Mouse (Mus musculus) heart, embryonic 10.5 days (tissue): ENCODE measurements around the gene Hepacam2. TPM values are rescaled to one million over a fixed set of nuclear protein-coding genes. Genes with fewer than 3 reads are reported as not detected.

Source experiments
- DNase-seq: peaks from one replicate; pipeline ENCODE4 v3.0.0-alpha.2; 2017; ENCODE audit warnings: low spot score
- H3K27ac ChIP-seq: fragments of 300-500 bp; sonication (generic); 2 replicates; pipeline ENCODE4 v1.5.1; 2016; ENCODE audit warnings: mild to moderate bottlenecking
- H3K27me3 ChIP-seq: fragments of 300-500 bp; sonication (generic); 2 replicates; pipeline ENCODE4 v1.6.1; 2016; ENCODE audit warnings: mild to moderate bottlenecking; ENCODE audit not compliant: poor library complexity, insufficient read depth, severe bottlenecking
- H3K36me3 ChIP-seq: fragments of 300-500 bp; sonication (generic); 2 replicates; pipeline ENCODE4 v1.6.1; 2016; ENCODE audit warnings: mild to moderate bottlenecking, moderate library complexity
- H3K4me1 ChIP-seq: fragments of 300-500 bp; sonication (generic); 2 replicates; pipeline ENCODE4 v1.6.1; 2016; ENCODE audit warnings: mild to moderate bottlenecking
- H3K4me3 ChIP-seq: fragments of 300-500 bp; sonication (generic); 2 replicates; pipeline ENCODE4 v1.5.1; 2016; ENCODE audit warnings: mild to moderate bottlenecking, moderate library complexity
- H3K9me3 ChIP-seq: fragments of 300-500 bp; sonication (generic); 2 replicates; pipeline ENCODE4 v1.6.1; 2016; ENCODE audit warnings: mild to moderate bottlenecking, moderate library complexity
- WGBS: fragments of 180-500 bp; shearing (Covaris S2); methylation state at CpG from one replicate; pipeline ENCODE4 v1.1.7; 2016; 5-methylcytosine and 5-hydroxymethylcytosine counted together
- polyA plus RNA-seq: library from polyadenylated mRNA; unstranded; fragments of >200 nt; fragmentation: Nextera tagmentation; extraction: Ambion mirVana; gene quantifications from 2 replicates; pipeline ENCODE4 v1.2.1, GENCODE M21; 2016

Gene Hepacam2
- polyA plus RNA-seq, 1 experiment from 2014 or later: 0.13 TPM

DNA sequence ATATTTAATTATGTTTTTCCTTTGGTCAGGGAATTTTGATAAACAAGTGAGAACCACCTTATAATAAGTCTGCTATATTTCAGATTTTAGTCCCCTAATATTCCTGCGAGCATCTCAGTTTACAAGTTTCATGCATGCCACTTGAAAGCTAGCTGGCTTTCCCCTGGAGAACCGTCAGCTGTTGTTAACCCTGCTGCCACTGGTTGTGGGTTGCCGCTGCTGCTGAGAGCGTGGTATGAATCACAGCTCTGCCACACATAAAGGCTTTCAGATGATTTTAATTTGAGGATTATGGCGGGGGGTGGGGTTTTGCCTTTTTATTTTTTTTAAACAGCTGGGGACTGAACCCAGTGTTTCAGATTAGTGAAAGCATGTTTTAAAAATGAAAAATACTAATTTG is 7.2 kb upstream of the Hepacam2 start:
- H3K4me3 ChIP-seq: no peak overlapping the region
- no peaks in the 10 kb centered on the region for H3K27me3 ChIP-seq
- DNase-seq: no peak
- H3K4me1 ChIP-seq: no peaks in the 10 kb centered on the region
- WGBS: 90% methylated on average over 5 of the region's 5 CpGs
- no peaks in the 10 kb centered on the region for H3K9me3 ChIP-seq
- H3K27ac ChIP-seq: no peak overlapping the region
- H3K36me3 ChIP-seq: 0 out of 2 replicates have a peak, but pooled peaks cover 2% of the 10 kb centered on the region

DNA sequence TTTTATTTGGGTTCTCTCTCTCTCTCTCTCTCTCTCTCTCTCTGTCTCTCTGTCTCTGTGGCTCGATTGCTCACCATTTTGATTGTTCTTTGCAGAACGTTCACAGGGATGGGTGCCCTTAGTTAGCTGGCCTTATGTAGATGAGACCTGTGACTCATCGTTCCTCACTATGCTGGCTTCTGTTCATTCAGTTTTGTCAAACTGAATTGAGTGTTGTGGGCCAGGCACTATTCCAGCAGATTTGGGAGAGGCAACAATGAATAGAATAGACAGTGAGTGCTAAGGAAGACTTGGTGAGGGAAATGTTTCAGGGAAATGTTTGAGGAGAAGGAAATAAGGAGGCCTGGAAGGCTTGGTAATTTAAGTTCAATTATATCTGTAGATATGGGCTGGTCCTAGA is 2.2 kb upstream of the Hepacam2 start:
- WGBS: 93% methylated on average over 3 of the region's 3 CpGs

DNA sequence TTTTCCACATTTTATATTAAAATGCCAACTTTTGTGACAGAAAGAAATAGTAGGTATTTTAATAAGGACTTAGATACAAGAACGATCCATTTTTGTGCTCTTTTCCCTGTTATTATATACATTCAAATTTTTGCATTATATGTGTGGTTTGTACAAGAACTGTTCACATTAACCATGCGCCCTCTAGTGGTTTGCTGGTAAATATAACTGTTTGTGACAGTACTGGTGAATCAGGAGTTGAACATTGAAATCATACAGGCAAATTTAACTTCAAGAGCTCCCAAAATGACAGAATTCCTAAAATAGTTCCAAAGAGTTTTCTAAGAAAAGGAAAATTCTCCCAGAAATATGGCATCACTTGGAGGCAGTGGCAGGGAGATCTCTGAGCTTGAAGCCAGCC is 1.9 kb downstream of the Hepacam2 start:
- Histone ChIP-seq H3K27me3 (no peaks in the 10 kb centered on the region), H3K9me3 (no peaks in the 10 kb centered on the region), H3K27ac (no peak overlapping the region), H3K4me1 (no peaks in the 10 kb centered on the region; the same call in 1 of the 2 replicates), H3K36me3 (no peaks in the 10 kb centered on the region), H3K4me3 (no peak overlapping the region)
- DNase-seq: no peak
- WGBS: 7% methylated on average over 2 of the region's 2 CpGs

More for the DNA sequence above, 2.2 kb upstream of the Hepacam2 start:
- no peaks in the 10 kb centered on the region; the same call in 1 of the 2 replicates for H3K4me1 ChIP-seq
- 0 out of 2 replicates have a peak, but pooled peaks cover under 1% of the 10 kb centered on the region for H3K36me3 ChIP-seq
- no peaks in the 10 kb centered on the region for H3K27me3 ChIP-seq
- H3K27ac ChIP-seq: no peak overlapping the region
- DNase-seq: no peak
- no peak overlapping the region for H3K4me3 ChIP-seq
- H3K9me3 ChIP-seq: no peaks in the 10 kb centered on the region

DNA sequence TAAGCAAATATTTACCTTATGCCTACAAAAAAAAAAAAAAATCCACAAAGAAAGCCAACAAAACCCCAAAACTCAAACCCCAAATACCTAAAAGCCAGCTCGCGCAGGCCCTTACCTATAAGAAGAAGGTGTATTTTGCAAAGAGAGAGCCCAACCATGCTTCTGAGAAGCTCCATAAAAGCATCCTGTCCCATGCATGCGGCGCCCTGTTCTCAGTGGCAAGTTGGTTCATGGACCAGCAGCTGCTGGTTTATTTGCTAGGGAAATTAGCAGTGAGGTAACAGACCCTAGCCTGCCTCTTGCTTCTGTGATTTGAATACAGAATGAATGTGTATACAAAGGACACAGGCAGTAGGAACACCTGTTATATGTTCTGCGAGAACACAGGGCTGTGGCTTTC is 3.8 kb downstream of the Hepacam2 start:
- Histone ChIP-seq H3K4me3 (no peak overlapping the region), H3K9me3 (no peaks in the 10 kb centered on the region), H3K36me3 (no peaks in the 10 kb centered on the region), H3K4me1 (no peaks in the 10 kb centered on the region; the same call in 1 of the 2 replicates), H3K27me3 (no peaks in the 10 kb centered on the region), H3K27ac (no peak overlapping the region)
- WGBS: 77% methylated on average over 5 of the region's 5 CpGs
- no peak for DNase-seq

DNA sequence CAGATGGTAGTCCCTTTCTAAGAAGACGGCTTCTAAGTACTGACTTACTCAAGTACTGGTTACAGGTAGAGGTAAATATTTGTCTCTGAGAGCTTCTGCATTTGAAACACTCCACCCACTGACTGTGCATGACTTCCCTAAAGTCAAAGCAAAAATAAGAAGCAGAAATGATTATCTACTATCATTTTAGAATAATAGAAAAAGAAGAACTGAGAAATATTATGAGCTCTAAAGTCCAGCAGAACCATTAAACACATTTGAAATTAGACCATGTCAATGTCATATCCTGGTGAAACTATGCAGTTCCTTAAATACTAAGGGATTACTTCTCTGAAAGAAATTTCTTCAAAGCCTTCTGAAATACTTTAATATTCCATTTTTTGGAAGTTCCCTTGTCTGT is 10.7 kb downstream of the Hepacam2 start:
- 86% methylated on average over 1 of the region's 1 CpGs for WGBS
- H3K9me3 ChIP-seq: no peaks in the 10 kb centered on the region
- H3K4me1 ChIP-seq: no peaks in the 10 kb centered on the region
- H3K4me3 ChIP-seq: no peak overlapping the region
- no peaks in the 10 kb centered on the region for H3K27me3 ChIP-seq
- H3K27ac ChIP-seq: no peak overlapping the region
- no peaks in the 10 kb centered on the region for H3K36me3 ChIP-seq
- no peak for DNase-seq

DNA sequence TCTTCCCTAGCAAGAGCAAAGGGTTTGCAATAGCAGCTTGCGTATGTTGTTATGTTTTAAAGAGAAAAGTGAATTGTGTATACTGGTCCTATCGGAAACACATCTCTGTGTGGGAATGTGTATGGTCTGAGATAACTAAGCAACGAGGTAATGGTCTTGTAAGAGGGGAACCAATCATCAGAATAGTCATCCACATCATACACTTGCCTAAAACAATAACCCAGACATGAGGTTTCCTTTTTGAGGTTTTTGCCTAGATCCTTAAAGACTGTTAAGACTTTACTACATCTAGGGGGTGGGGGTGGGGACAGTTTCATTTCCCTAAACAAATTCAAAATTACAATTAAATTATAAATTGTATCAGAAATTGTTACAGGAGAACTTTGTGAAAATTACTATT is 13.0 kb downstream of the Hepacam2 start:
- Histone ChIP-seq H3K4me3 (no peak overlapping the region), H3K27ac (no peak overlapping the region), H3K27me3 (no peaks in the 10 kb centered on the region), H3K9me3 (no peaks in the 10 kb centered on the region), H3K4me1 (no peaks in the 10 kb centered on the region), H3K36me3 (no peaks in the 10 kb centered on the region)
- DNase-seq: no peak
- 78% methylated on average over 3 of the region's 3 CpGs for WGBS

DNA sequence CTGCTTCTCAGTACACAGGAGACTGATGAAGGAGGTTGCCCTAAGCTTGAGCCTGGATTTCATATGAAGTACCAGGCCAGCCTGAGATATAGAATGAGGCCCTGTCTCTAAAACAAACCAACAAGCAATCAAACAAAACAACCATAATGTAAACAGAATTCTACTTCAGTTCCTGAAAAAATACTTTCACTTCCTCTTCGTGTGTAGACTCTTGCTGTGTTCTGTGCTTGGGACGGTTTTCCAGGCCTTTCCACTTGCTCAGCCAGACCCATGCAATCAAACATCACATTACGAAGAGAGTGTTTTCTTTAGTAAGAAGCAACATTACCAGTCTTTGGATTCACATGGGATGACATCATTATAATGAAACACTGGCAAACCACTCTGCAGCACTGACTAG is 16.4 kb downstream of the Hepacam2 start:
- WGBS: 73% methylated on average over 3 of the region's 3 CpGs
- H3K27me3 ChIP-seq: no peaks in the 10 kb centered on the region
- no peaks in the 10 kb centered on the region for H3K36me3 ChIP-seq

DNA sequence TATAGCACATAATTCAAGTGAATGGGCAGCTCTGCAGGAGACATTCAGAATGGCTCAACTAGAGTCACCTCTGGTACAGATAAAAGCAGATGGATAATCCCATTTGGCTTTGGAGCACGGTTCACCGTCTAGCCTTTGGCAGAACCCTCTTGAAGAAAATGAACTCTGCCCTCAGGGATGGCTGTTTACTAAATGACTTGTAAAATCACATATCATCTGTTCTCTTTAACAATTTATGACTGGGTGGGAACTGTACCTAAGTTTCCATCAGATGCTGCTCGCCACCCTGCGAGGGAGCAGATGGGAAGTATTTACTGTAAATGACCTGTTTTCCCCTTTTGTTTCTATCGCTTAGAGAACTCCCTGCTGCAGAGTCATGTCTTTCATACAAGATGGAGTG is 18.2 kb downstream of the Hepacam2 start:
- no peak overlapping the region for H3K27ac ChIP-seq
- H3K36me3 ChIP-seq: no peaks in the 10 kb centered on the region
- no peaks in the 10 kb centered on the region for H3K9me3 ChIP-seq
- no peak for DNase-seq
- 78% methylated on average over 5 of the region's 5 CpGs for WGBS
- H3K4me3 ChIP-seq: no peak overlapping the region
- H3K27me3 ChIP-seq: no peaks in the 10 kb centered on the region
- no peaks in the 10 kb centered on the region for H3K4me1 ChIP-seq

More for the DNA sequence above, 16.4 kb downstream of the Hepacam2 start:
- no peaks in the 10 kb centered on the region for H3K9me3 ChIP-seq
- H3K27ac ChIP-seq: no peak overlapping the region
- no peak overlapping the region for H3K4me3 ChIP-seq
- DNase-seq: no peak
- no peaks in the 10 kb centered on the region for H3K4me1 ChIP-seq

DNA sequence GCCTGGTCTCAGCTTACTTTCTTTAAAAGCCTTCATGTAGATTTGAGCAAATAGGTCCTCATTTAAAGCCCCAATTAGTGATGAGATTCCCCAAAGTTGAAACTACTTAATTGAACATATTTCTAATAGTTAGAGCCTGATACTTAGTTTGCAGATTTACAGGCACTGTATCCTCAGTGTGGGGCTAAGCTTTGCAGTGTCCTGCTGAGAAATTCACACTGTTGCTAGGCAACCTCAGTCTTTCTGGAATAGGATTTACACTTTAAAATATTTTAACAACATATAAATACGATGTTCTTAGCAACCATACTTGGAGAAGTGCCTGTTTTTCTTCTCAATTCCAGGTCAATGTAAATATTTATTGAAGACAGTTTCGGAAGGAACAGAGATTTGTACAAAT is 21.8 kb downstream of the Hepacam2 start:
- H3K27me3 ChIP-seq: no peaks in the 10 kb centered on the region
- no peaks in the 10 kb centered on the region for H3K9me3 ChIP-seq
- H3K36me3 ChIP-seq: no peaks in the 10 kb centered on the region
- no peak overlapping the region for H3K27ac ChIP-seq
- H3K4me3 ChIP-seq: no peak overlapping the region
- WGBS: 67% methylated on average over 2 of the region's 2 CpGs
- H3K4me1 ChIP-seq: no peaks in the 10 kb centered on the region
- no peak for DNase-seq

DNA sequence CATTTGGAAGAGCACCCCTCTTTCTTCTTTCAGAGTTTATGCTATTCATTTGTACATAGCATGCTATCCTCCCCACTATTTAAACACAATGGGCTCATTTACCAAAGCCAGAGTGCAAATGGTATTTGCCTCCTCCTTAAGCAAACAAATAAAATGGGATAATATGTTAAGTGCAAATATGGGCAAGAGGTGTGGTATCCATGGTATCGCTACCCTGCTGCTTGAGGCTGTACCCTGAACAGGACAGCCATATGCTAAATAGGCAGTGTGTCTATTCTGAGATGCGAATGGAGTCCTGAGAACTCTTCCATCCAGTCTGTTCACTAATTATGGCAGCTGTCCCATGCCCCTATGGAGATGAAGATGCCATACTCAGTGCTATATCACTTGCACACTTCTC is 27.4 kb downstream of the Hepacam2 start:
- no peak overlapping the region for H3K4me3 ChIP-seq
- H3K4me1 ChIP-seq: no peaks in the 10 kb centered on the region
- 75% methylated on average over 2 of the region's 2 CpGs for WGBS
- DNase-seq: no peak
- H3K27ac ChIP-seq: no peak overlapping the region
- no peaks in the 10 kb centered on the region for H3K36me3 ChIP-seq
- no peaks in the 10 kb centered on the region for H3K27me3 ChIP-seq
- H3K9me3 ChIP-seq: no peaks in the 10 kb centered on the region

DNA sequence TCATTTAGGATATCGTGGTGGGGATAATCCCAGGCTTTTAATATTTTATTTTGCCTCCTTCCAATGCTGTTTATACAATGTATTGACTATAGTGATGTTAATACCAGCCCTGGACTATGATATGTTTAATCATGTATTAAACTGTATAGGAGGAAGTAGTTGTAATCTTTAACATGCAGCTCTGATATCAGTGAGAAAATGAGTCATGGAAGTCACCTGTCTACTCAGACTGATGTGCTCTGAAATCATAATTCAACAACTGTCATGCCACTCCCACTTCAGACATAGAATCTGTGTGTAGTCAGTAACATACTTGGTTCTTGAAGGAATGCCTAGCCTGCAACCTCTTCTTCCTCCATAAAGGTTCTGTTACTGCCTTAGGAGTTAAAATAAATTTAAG is 29.5 kb downstream of the Hepacam2 start:
- H3K4me3 ChIP-seq: no peak overlapping the region
- no peaks in the 10 kb centered on the region for H3K9me3 ChIP-seq
- no peaks in the 10 kb centered on the region for H3K36me3 ChIP-seq
- no peaks in the 10 kb centered on the region for H3K4me1 ChIP-seq
- no peak for DNase-seq
- no peaks in the 10 kb centered on the region for H3K27me3 ChIP-seq
- 53% methylated on average over 1 of the region's 1 CpGs for WGBS
- no peak overlapping the region for H3K27ac ChIP-seq

DNA sequence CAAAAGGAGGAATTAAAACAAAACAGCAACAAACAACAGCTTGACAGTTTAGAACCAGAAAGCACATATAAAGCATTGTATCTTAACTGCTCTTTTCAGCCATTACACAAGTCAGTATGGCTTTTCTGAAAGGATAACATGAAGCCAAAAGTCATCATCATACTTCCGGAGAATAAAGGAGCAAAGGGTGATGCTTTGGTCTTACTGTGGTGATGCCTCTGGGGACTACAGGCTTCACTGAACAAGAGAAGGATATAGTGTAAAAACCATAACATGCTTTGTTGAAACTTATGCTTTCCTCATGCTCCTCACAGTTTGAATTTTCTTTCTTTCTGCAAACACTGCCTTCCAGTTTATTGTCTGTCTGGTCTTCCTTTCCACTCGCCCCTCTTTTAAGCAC is 34.5 kb downstream of the Hepacam2 start:
- no peaks in the 10 kb centered on the region for H3K27me3 ChIP-seq
- H3K27ac ChIP-seq: no peak overlapping the region
- no peaks in the 10 kb centered on the region for H3K9me3 ChIP-seq
- no peak overlapping the region for H3K4me3 ChIP-seq
- no peaks in the 10 kb centered on the region for H3K4me1 ChIP-seq
- no peaks in the 10 kb centered on the region for H3K36me3 ChIP-seq
- 71% methylated on average over 2 of the region's 2 CpGs for WGBS
- DNase-seq: no peak

DNA sequence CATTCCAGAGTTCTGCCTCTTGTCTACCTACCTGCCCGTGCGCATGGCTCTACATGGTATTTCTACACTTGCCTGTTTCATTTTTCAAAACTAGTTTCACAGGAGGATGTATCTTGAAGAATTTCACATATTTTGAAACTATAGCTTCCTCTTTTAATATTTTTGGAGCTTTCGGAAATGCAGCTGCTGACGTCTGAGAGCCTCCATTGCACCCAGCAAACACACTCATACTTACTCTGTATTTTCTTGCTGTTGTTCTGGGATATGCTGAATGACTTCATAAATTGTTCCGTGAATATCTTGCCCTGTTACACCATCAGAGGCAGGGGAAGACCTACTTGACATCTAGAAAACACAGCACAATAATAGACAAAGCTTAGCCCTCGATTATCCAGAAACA is 35.1 kb downstream of the Hepacam2 start:
- Histone ChIP-seq H3K9me3 (no peaks in the 10 kb centered on the region), H3K27ac (no peak overlapping the region), H3K4me1 (no peaks in the 10 kb centered on the region), H3K27me3 (no peaks in the 10 kb centered on the region), H3K36me3 (no peaks in the 10 kb centered on the region), H3K4me3 (no peak overlapping the region)
- no peak for DNase-seq
- WGBS: 71% methylated on average over 6 of the region's 6 CpGs

DNA sequence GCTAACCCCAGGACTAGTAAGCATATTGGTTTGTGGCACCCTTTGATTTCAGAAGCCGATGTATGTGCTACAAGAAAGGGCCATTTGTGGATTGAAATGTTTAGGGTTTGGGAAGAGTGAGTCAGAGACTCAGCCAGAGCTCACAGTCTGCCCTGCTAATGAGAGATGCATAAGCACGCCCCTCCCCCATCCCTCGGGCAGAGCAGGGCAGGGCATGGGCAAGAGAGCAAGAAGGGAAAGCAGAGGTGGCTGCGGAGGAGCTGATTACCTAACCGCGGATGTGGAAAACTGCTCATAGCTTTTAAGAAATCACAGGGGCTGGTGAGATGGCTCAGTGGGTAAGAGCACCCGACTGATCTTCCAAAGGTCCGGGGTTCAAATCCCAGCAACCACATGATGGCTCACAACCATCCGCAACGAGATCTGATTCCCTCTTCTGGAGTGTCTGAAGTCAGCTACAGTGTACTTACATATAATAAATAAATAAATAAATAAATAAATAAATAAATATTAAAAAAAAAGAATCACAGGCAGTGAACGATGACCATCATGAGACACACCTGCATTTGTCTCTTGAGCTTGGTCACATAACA is 42.1 kb downstream of the Hepacam2 start:
- 69% methylated on average over 11 of the region's 11 CpGs for WGBS
- H3K4me3 ChIP-seq: no peak overlapping the region
- no peaks in the 10 kb centered on the region for H3K36me3 ChIP-seq
- no peak for DNase-seq
- H3K9me3 ChIP-seq: no peaks in the 10 kb centered on the region
- no peaks in the 10 kb centered on the region for H3K27me3 ChIP-seq
- H3K27ac ChIP-seq: no peak overlapping the region
- no peaks in the 10 kb centered on the region for H3K4me1 ChIP-seq
